Mouse (Mus musculus): ENCODE data around the gene Shank3.

GRCm38 (mm10) chr15:89591723-89592455, 92.5 kb downstream of the Shank3 start, which contains the start of gene Rabl2:
- TF ChIP-seq TAL1 (IDR thresholded peaks at IDR 0.05; ENCODE audit: low read length) (no peak), GATA1 (IDR thresholded peaks at IDR 0.05; ENCODE audit: low read length) (no peak)

Measured in erythroblast, embryonic 14.5 days (primary cell).